Mouse (Mus musculus) neural tube, postnatal 0 days (tissue): ENCODE data around the gene Ppm1h. TPM values are rescaled to one million over a fixed set of nuclear protein-coding genes. Genes with fewer than 3 reads are reported as not detected.

ENCODE experiments used
- microRNA counts: library from miRNA; unstranded; fragments of <30 nt; microRNA quantifications from one replicate; lab custom pipeline; 2015
- microRNA-seq: library from miRNA; unstranded; fragments of <30 nt; microRNA quantifications from one replicate; pipeline ENCODE4, GENCODE M21; 2016
- polyA plus RNA-seq: library from polyadenylated mRNA; unstranded; fragments of >200 nt; fragmentation: Nextera tagmentation; extraction: Ambion mirVana; gene quantifications from 2 replicates; pipeline ENCODE4 v1.2.1, GENCODE M21; 2015

The Ppm1h gene
- polyA plus RNA-seq, result 38.5 and 40.4 TPM in 2 replicates

GRCm38 (mm10) chr10:122678541-122679436, at the start of gene Ppm1h:
Ppm1h (plus strand) TSS chr10:122678762.

MicroRNA genes within 50 kb of the gene (microRNA counts, 519-probe panel; counts per million panel counts)
- 6,939 counts per million, percentile 95 among the panel's probes with 10 or more counts for microRNA mmu-let-7i (lab: Ali Mortazavi, UCI)

Small RNA genes within 50 kb of the gene (microRNA-seq; reads per million reads assigned to microRNA genes)
- gene Mir6412 (not detected), gene Mir8104 (not detected), gene Mirlet7i (27,799 reads per million, percentile 98 among the genes with 10 or more reads in this experiment)

Other genes with a start within 250 kb of the Ppm1h start
- gene Avpr1a, start 230.3 kb upstream of the Ppm1h start, polyA plus RNA-seq, result 4.9 and 5.0 TPM in 2 replicates